Mouse (Mus musculus) small intestine, adult 2 months (tissue): Measurements from ENCODE around the gene Ptgr1.

Experiments
- CTCF ChIP-seq: fragments of 200-500 bp; IDR thresholded peaks from 2 replicates; pipeline ENCODE4 v1.5.1; 2012; ENCODE audit warnings: low read depth, mild to moderate bottlenecking, control low read depth, inconsistent platforms, low read length, moderate library complexity, mixed read lengths; ENCODE audit not compliant: insufficient replicate concordance, insufficient read length; ENCODE audit errors: extremely low read depth
- POLR2A ChIP-seq: fragments of 200-500 bp; IDR thresholded peaks from 2 replicates; pipeline ENCODE4 v1.6.1; 2012; ENCODE audit warnings: low read depth, mild to moderate bottlenecking, control low read depth, inconsistent platforms, low read length, moderate library complexity

GRCm38 (mm10) chr4:59003806-59004200 is 16.9 kb upstream of the Ptgr1 start:
- TF ChIP-seq POLR2A (no peak), CTCF (no peak)
